Mouse (Mus musculus) small intestine, adult 2 months (tissue): ENCODE measurements around the gene Actr2.

Source experiments
- CTCF ChIP-seq: fragments of 200-500 bp; IDR thresholded peaks from 2 replicates; pipeline ENCODE4 v1.5.1; 2012; ENCODE audit warnings: low read depth, mild to moderate bottlenecking, control low read depth, inconsistent platforms, low read length, moderate library complexity, mixed read lengths; ENCODE audit not compliant: insufficient replicate concordance, insufficient read length; ENCODE audit errors: extremely low read depth
- POLR2A ChIP-seq: fragments of 200-500 bp; IDR thresholded peaks from 2 replicates; pipeline ENCODE4 v1.6.1; 2012; ENCODE audit warnings: low read depth, mild to moderate bottlenecking, control low read depth, inconsistent platforms, low read length, moderate library complexity

GRCm38 (mm10) chr11:20067521-20067920, 45.2 kb downstream of the Actr2 start:
- TF ChIP-seq POLR2A (no peak), CTCF (no peak)
